Mouse (Mus musculus) liver, embryonic 14.5 days (tissue): ENCODE measurements around the gene Nav2.

Experiments
- CTCF ChIP-seq: IDR thresholded peaks from 2 replicates; pipeline ENCODE4 v1.5.1; 2016; ENCODE audit warnings: antibody characterized with exemption, low read depth, control low read depth
- EP300 ChIP-seq: IDR thresholded peaks from 2 replicates; pipeline ENCODE4 v1.6.1; 2016; ENCODE audit warnings: antibody characterized with exemption, low read depth

GRCm38 (mm10) chr7:49152297-49152696, 243.8 kb downstream of the Nav2 start:
- TF ChIP-seq CTCF (no peak), EP300 (no peak)
